In the genomic region with DNA sequence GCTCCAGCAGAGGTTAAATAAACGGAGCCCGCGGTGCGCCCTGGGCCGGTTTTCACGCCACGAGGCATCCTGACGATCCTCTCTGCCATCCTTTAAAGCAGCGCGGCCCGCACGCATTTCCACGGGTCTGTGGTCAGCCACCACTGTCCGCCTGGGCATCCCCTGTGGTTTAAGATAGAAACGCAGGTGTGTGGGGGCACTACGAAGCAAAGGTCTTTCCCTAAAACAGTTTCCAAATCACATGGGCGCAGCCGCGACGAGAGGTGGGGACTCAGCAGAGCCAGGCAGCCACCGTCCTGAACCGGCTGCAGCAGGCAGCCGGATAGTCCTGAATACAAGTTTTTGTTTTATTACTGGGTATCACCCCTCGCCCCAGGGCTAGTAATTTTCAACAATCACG, we compare ENCODE assay signal across 11 mouse cellular contexts.
DNase-seq lines count a peak whose midpoint lies in the region; ATAC-seq and TF ChIP-seq lines count a peak whose summit lies in the region.
"Had no signal": no experiment of that assay in that cellular context is flagged by ENCODE, and none has a peak within 500 bp of the region (broad histone marks: within the 10 kb centered on the region; RNA-seq: fewer than 3 reads in every experiment).

No protein-coding gene starts in this region.

- 0 out of 2 replicates have a peak overlapping the region, but pooled peaks have one; percentile 11 for H3K27ac ChIP-seq in lung, embryonic 15.5 days
- H3K27ac ChIP-seq in embryonic facial prominence, embryonic 13.5 days, result no peak overlapping the region
- H3K27ac ChIP-seq in limb, embryonic 13.5 days, result no peak overlapping the region
- peak overlapping the region; percentile 92 for H3K27ac ChIP-seq in stomach, postnatal 0 days (replicated peaks)

- 19% methylated on average over 25 of the region's 25 CpGs for WGBS in lung, embryonic 15.5 days
- WGBS in embryonic facial prominence, embryonic 13.5 days, result 1% methylated on average over 25 of the region's 25 CpGs
- WGBS in limb, embryonic 13.5 days, result 3% methylated on average over 25 of the region's 25 CpGs
- WGBS in stomach, postnatal 0 days, result 8% methylated on average over 25 of the region's 25 CpGs

- peak overlapping the region; percentile 40 for H3K4me2 ChIP-seq in lung, embryonic 15.5 days
- peak overlapping the region; percentile 51 for H3K4me2 ChIP-seq in embryonic facial prominence, embryonic 13.5 days
- H3K4me2 ChIP-seq in limb, embryonic 13.5 days (replicated peaks), result peak overlapping the region; percentile 34; the same call in 1 of the 2 replicates
- peak overlapping the region; percentile 53 for H3K4me2 ChIP-seq in stomach, postnatal 0 days (replicated peaks; ENCODE audit: low read depth)

- DNase-seq in lung, postnatal 25 days (ENCODE audit: low spot score), result no peak
- DNase-seq in stomach, postnatal 0 days (ENCODE audit: low spot score), result no peak
- no peak for DNase-seq in frontal cortex, adult 2 months (ENCODE audit: extremely low spot score in 1 of 2, low spot score in 1 of 2)
- DNase-seq in right cerebral cortex, postnatal 36 days (ENCODE audit: low spot score in 2 of 2), result no peak
- DNase-seq: gastrocnemius, postnatal 36 days; kidney, adult 2 months; right cerebral cortex, postnatal 4 days had no signal

- no peak for TF ChIP-seq CTCF in stomach, postnatal 0 days (IDR thresholded peaks at IDR 0.05; ENCODE audit: low read depth)

- peaks cover 88% of the 10 kb centered on the region for H3K27me3 ChIP-seq in lung, embryonic 15.5 days
- peaks cover 97% of the 10 kb centered on the region for H3K27me3 ChIP-seq in embryonic facial prominence, embryonic 13.5 days
- peaks cover 98% of the 10 kb centered on the region for H3K27me3 ChIP-seq in limb, embryonic 13.5 days
- H3K27me3 ChIP-seq in stomach, postnatal 0 days (ENCODE audit: control insufficient read depth, insufficient read depth, low read length), result no peaks in the 10 kb centered on the region; the same call in 1 of the 2 replicates

- H3K4me1 ChIP-seq in lung, embryonic 15.5 days, result peaks cover 11% of the 10 kb centered on the region
- H3K4me1 ChIP-seq in embryonic facial prominence, embryonic 13.5 days, result peaks cover 14% of the 10 kb centered on the region; the same call in 1 of the 2 replicates
- H3K4me1 ChIP-seq in limb, embryonic 13.5 days, result peaks cover 8% of the 10 kb centered on the region; the same call in 1 of the 2 replicates
- no peaks in the 10 kb centered on the region for H3K4me1 ChIP-seq in stomach, postnatal 0 days (replicated peaks; ENCODE audit: control insufficient read depth, insufficient read depth)

- no peak for TF ChIP-seq EP300 in stomach, postnatal 0 days (optimal IDR thresholded peaks at IDR 0.05)

- H3K9me3 ChIP-seq in lung, embryonic 15.5 days, result no peaks in the 10 kb centered on the region
- no peaks in the 10 kb centered on the region for H3K9me3 ChIP-seq in embryonic facial prominence, embryonic 13.5 days
- no peaks in the 10 kb centered on the region for H3K9me3 ChIP-seq in limb, embryonic 13.5 days
- H3K9me3 ChIP-seq in stomach, postnatal 0 days (ENCODE audit: control insufficient read depth, low read length), result no peaks in the 10 kb centered on the region

- peak overlapping the region; percentile 14; the same call in 1 of the 2 replicates for H3K4me3 ChIP-seq in lung, embryonic 15.5 days
- H3K4me3 ChIP-seq in embryonic facial prominence, embryonic 13.5 days, result peak overlapping the region; percentile 20
- H3K4me3 ChIP-seq in limb, embryonic 13.5 days, result peak overlapping the region; percentile 15
- peak overlapping the region; percentile 20 for H3K4me3 ChIP-seq in stomach, postnatal 0 days (ENCODE audit: low read depth, low read length)

- 0 out of 2 replicates have a peak overlapping the region, but pooled peaks have one; percentile 3 for H3K9ac ChIP-seq in lung, embryonic 15.5 days
- H3K9ac ChIP-seq in embryonic facial prominence, embryonic 13.5 days, result no peak overlapping the region
- H3K9ac ChIP-seq in limb, embryonic 13.5 days, result no peak overlapping the region
- peak overlapping the region; percentile 43 for H3K9ac ChIP-seq in stomach, postnatal 0 days (ENCODE audit: low read length)

- no peaks in the 10 kb centered on the region for H3K36me3 ChIP-seq in lung, embryonic 15.5 days
- no peaks in the 10 kb centered on the region for H3K36me3 ChIP-seq in embryonic facial prominence, embryonic 13.5 days
- H3K36me3 ChIP-seq in limb, embryonic 13.5 days, result no peaks in the 10 kb centered on the region
- H3K36me3 ChIP-seq in stomach, postnatal 0 days (ENCODE audit: control insufficient read depth, insufficient read depth, low read length), result no peaks in the 10 kb centered on the region

- ATAC-seq in lung, embryonic 15.5 days (ENCODE audit: borderline replicate concordance, extremely low read depth, low FRiP score, low TSS enrichment), result no peak
- no peak for ATAC-seq in embryonic facial prominence, embryonic 13.5 days (ENCODE audit: insufficient number of reproducible peaks, insufficient read depth, low FRiP score, low TSS enrichment, low read depth)
- no peak for ATAC-seq in limb, embryonic 13.5 days (ENCODE audit: low FRiP score, low read depth)
- no peak for ATAC-seq in stomach, postnatal 0 days (ENCODE audit: low FRiP score, low TSS enrichment)
- ATAC-seq: Patski had no signal

Comparison
In these comparisons a context has a peak if more than half of its experiments do, and no peak if none do; other contexts are left out.
1. H3K27ac ChIP-seq: peak in lung, embryonic 15.5 days (single experiment) and stomach, postnatal 0 days (single experiment); none in embryonic facial prominence, embryonic 13.5 days (single experiment) and limb, embryonic 13.5 days (single experiment).
2. H3K9ac ChIP-seq: peak in lung, embryonic 15.5 days (single experiment) and stomach, postnatal 0 days (single experiment); none in embryonic facial prominence, embryonic 13.5 days (single experiment) and limb, embryonic 13.5 days (single experiment).
3. Peak in every context shown above with its lines, with median percentiles within 50 percentile points of each other: H3K4me2 ChIP-seq and H3K4me3 ChIP-seq.